Mouse (Mus musculus): ENCODE results near the gene 4930402F06Rik. TPM values are rescaled to one million over a fixed set of nuclear protein-coding genes. Genes with fewer than 3 reads are reported as not detected.

4930402F06Rik gene
- under 1 TPM in 1 of 2 experiments, not detected in 1; 0.19 TPM for polyA plus RNA-seq (2017; shearing (Covaris generic))

DNA sequence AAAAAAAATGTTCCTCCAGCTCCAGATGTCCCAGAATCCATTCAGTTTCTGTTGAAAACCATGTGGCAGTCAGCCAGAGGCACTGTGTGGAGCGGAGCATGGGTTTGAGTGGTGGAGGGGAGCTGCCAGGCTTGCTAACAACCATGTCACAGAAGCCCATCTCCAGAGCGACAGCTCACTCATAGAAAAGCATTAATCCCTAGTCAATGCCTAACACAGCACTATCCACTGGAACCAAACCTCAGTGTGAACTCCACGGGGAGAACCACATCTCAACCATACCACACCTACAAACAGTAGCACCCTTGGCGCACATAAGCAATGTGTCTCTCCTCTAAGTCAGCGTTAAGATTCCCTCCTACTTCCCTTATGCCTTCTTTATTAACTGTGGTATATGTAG is at the start of gene 4930402F06Rik:
Gene 4930402F06Rik, minus strand, starts transcription at position 80 of the 400 bp plus-strand sequence.

DNA sequence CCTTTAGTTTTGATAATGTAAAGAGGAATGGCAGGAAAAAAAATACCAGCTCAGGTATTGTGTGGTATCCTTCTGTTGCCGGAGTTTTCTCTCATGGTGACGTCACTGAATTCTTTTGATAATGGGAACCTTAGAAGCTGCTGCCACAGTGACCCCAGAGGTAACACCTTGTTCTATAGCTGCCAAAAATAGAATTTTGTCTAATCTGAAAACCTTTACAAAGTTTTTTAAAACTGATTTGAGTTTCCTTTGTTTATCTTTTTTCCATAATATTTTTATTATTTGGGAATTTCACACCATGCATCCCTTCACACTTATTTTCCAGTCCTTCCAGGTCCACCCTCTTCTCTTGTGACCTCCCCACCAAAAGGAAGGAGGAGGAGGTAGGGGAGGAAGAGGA is 29.3 kb downstream of the 4930402F06Rik start, which contains the start of gene 4930568D16Rik:
Gene 4930568D16Rik, minus strand, starts transcription at position 101 of the 400 bp plus-strand sequence.

DNA sequence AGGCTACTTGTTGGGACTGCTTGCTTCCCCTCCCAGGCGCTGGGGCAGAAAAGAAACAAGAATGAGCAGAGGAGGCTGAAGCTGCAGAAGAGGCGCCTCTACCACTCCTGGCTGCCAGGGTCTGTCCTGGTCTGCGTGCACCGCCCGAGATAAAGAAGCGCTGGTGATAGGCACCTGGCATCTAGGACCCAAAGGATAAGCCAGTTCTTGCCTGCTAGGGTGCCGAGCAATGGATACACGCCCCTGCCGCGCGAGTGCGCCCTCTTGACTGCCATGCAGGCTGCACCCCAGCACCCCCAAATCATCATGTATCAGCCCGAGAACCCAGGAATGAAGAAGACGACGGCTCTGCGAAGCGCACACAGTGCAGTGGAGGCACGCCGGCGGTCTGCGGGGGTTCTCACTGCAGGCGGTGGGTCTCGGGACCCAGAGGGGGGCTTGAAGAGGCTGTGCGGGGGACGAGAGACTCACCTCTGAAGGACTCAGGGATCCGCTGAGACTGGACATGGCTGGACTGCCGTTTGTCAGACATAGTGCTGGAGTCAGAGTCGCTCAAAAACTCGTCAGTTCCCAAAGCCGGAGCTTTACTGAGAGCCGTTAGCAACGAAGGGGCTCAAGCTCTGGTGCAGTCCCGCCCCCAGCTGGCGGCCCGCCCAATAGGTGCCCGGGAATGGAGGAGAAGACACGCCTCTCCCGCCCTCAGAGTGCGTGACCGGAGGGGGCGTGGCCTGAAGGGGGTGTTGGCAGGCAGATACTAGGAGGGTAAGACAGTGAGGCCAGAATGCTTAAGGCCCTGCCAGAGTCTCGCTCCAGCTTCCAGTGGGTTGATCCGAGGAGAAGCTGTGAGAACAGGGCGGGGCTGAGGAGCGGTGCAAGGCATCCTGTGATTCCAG is 60.3 kb downstream of the 4930402F06Rik start, which contains the start of gene Stom:
Gene Stom, minus strand, starts transcription at position 589 of the 893 bp plus-strand sequence.

Other genes with a start within 250 kb of the 4930402F06Rik start
- 100 to 1,000 TPM; 148 to 163 TPM for gene Rab14, start 196.1 kb downstream of the 4930402F06Rik start, polyA plus RNA-seq (2017; shearing (Covaris generic))
- gene Gsn, start 140.8 kb downstream of the 4930402F06Rik start, polyA plus RNA-seq (2017; shearing (Covaris generic)): 10 to 100 TPM; 28.1 to 30.6 TPM
- 1 to 10 TPM in 1 of 2 experiments, under 1 TPM in 1; 0.86 to 4.4 TPM for gene Stom, start 60.2 kb downstream of the 4930402F06Rik start, polyA plus RNA-seq (2017; shearing (Covaris generic))
- gene 4930568D16Rik, start 29.4 kb downstream of the 4930402F06Rik start, polyA plus RNA-seq (2017; shearing (Covaris generic)): under 1 TPM; 0.17 to 0.77 TPM
- 10 to 100 TPM; 16.6 to 18.5 TPM for gene Ggta1, start 66.1 kb upstream of the 4930402F06Rik start, polyA plus RNA-seq (2017; shearing (Covaris generic))
- gene Dab2ip, start 161.1 kb upstream of the 4930402F06Rik start, polyA plus RNA-seq (2017; shearing (Covaris generic)): 1 to 10 TPM; 1.0 to 2.6 TPM

Measured in inflammation-experienced regulatory T-cells (primary cell).